Mouse (Mus musculus): ENCODE measurements around the gene Avil. TPM values are rescaled to one million over a fixed set of nuclear protein-coding genes. Genes with fewer than 3 reads are reported as not detected.

Gene Avil
- total RNA-seq, 2 experiments from 2014 or later, result 0.51 to 0.64 TPM

DNA sequence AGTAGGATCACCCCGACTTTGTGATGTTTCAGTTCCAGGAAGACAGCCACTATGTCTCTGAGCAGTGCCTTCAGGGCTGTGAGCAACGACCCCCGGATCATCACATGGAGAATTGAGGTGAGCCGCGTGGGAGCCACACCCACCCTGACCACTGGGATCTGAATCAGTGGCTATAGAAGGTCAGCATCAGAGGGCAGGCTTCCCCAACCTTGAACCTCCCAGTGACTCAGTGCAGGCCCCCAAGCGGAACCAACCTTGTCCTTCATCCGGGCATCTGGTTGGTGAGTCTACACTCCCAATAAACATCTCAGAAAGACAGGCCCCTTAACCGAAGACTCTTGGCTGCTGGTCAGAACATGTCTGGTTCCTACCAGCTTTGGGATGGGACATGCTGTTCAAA is 2.8 kb downstream of the Avil start:
- no peak for DNase-seq
- intact Hi-C loops (cut with DNase I; ENCODE audit: low total_unique reads), result no loop called here

DNA sequence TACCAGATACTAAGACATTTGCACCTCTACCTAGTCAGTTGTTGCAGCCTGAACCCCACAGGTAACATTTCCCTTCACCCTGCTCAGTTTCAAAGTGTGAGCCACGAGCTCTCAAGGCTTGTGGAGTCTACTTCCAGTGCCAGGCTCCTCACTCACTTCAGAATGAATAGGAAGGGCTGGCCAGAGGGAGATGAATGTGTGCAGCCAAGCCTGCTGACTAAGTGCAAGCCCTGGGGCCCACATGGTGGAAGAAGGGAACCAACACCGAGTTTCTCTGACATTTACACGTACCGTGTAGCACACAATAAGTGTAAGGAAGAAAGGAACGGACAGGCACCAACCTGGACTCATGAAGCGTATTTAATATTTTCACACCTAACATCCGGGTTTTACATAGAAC is 3.3 kb downstream of the Avil start:
- intact Hi-C loops (cut with DNase I; ENCODE audit: low total_unique reads), result no loop called here
- no peak for DNase-seq

DNA sequence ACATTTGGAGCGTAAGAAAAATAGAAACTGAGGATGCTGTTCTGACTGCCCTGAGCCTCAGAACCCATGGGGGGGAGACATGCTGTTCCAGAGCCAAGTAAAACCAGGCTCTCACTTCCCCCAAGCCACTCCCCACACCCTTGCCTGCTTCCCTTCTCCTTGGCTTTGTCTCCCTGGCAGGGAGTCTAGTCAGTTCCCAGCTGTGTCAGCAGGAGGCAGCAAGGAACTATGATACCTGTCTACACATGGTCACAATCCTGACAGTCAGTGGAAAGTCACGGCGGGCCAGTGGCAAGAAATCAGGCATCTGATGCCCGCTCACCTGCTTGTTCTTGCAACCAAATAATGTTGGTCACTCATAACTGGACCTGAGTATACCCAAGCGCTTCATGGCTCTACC is 16.0 kb downstream of the Avil start:
- intact Hi-C loops (cut with DNase I; ENCODE audit: low total_unique reads), result no loop called here
- DNase-seq, result no peak

DNA sequence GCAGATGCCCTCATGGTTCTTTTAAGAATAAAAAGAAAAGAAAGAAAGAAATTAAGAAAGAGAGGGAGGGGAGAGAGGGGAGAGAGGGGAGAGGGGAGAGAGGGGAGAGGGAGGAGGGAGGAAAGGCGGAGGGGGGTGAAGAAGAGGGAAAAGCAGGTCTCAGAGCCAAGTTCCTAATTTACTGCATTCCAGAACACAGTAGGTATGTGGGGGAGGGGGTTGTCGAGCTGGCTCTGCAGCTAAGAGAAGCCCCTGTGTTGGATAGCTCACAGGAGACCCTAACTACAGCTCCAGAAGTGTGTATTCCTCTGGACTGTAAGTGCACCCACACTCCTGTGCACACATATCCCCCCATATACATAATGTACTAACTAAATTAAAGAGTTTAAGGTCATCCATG is 16.6 kb downstream of the Avil start:
- intact Hi-C loops (cut with DNase I; ENCODE audit: low total_unique reads), result no loop called here
- DNase-seq, result no peak

DNA sequence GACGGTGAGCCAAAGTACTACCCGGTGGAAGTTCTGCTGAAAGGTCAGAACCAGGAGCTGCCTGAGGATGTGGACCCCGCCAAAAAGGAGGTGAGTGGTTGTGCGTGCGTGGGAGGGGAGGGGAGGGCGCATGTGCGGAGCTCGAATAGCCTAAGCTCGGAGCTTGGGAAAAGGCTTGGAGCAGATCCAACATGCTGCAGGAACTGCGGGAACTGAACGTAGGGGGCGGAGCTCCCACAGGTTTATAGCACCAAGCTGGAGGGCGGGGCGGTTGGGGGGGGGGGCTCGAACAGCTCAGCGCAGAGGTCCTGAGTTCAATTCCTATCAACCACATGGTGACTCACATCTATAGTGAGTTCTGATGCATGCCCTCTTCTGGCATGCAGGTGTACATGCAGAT is 17.9 kb downstream of the Avil start:
- intact Hi-C loops (cut with DNase I; ENCODE audit: low total_unique reads), result no loop called here
- DNase-seq, result no peak

DNA sequence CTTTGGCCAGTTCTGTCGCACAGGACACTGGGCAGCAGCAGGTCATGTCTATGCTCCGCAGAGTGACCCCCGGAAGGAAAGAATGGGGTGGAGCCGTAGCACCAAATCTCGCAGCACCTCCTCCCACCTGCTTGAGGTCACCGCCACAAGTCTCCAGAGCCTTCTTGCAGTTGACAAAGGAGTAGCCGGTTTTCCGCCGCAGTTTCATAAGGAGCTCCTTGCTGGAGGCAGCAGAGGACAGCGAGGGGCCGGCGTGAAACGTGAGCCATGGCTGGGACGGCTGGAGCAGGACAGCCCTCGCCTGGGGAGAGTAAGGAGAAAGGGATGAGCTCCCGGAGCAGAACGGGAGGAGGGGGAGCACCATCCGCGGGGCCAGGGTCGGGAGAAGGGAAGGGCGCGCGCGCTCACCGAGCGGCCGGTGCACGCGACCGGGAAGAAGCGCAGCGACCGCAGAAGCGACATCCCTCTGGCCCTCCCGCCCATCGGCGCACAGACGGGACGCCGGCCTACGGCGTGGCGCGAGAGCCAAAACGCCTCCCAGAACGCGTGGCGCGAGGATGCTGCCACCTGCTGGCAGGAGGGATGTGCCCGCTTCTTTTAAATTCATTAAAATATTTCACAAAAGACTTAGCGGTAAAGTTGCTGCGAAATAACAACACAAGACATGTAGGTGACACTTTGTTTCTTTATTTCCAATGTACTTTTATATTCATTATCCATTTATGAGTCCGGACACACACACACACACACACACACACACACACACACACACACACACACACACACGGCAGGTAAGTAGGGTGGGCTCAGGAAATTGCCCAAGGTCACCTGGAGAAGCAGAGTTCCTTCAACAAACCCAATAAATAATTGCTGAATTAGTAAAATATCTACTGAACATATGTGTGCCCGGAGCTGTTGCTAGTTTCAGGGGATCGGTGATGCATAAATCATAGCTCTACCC is 30.1 kb downstream of the Avil start, which contains the start of gene Tsfm:
Tsfm (minus strand) TSS at position 505 of the 961 bp plus-strand sequence.
- intact Hi-C loops (cut with DNase I; ENCODE audit: low total_unique reads), result no loop called here
- DNase-seq, result peak; percentile 94

DNA sequence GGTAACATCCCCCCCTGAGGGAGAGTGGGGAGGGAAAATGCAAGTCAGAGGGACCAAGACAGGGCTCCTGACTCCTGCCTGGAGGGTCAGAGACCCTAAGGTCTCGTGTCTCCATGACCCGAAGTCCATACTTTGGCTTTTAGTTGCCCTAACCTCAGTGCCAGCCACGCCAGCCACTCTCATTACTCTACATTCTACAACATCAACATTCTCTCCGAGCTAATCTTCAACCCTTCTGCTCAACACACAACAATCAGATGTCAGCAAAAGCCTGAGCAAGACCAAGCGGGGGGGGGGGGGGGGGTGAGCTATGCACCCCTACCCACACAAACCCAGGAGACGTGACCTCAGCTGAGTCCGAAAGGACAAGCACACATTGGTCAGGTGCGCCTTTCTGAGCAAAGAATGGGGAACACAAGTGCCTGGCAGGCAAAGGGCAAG is 32.8 kb downstream of the Avil start:
- no peak for DNase-seq
- intact Hi-C loops (cut with DNase I; ENCODE audit: low total_unique reads), result loop anchor here (2.0 kb wide), 1 partner anchor 117 kb away; no protein-coding TSS in a partner anchor

DNA sequence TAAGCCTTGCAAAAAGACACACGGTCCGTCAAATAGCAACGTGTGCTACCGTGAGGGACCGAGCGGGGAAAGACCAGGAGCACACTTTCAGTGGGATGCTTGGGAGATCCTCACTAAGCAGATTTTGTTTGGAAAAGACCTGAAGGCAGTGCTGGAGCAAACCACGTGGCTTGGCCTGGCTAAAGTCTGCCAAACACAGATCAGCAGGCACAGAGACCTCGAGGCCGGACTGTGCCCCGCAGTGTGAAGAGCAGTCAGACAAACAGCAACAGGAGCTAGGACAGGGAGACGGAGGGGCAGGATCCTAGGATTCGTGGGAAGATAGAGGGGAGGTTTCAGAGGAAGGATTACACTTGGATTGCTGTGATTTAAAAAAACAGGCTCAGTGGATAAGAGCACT is 35.8 kb downstream of the Avil start:
- intact Hi-C loops (cut with DNase I; ENCODE audit: low total_unique reads), result no loop called here
- no peak for DNase-seq

DNA sequence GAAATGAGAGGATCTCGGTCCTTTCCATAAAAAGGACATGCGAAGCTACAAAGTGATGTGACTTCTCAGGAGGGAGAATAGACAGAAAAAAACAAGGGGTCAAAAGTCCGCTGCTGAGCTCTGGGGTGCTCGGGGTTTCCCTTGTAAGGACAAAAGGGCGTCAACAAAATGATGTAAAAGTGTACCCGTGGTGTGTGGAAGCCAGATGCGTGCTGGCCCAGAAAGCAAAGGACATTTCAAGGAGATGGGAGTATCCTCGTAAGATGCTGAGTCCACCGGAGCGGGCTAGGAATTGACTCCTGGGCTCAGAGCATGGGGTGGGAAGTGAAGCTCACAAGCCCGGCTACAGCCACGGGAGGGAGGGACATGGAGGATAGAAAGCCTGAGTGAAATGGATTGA is 37.1 kb downstream of the Avil start:
- intact Hi-C loops (cut with DNase I; ENCODE audit: low total_unique reads), result no loop called here

DNA sequence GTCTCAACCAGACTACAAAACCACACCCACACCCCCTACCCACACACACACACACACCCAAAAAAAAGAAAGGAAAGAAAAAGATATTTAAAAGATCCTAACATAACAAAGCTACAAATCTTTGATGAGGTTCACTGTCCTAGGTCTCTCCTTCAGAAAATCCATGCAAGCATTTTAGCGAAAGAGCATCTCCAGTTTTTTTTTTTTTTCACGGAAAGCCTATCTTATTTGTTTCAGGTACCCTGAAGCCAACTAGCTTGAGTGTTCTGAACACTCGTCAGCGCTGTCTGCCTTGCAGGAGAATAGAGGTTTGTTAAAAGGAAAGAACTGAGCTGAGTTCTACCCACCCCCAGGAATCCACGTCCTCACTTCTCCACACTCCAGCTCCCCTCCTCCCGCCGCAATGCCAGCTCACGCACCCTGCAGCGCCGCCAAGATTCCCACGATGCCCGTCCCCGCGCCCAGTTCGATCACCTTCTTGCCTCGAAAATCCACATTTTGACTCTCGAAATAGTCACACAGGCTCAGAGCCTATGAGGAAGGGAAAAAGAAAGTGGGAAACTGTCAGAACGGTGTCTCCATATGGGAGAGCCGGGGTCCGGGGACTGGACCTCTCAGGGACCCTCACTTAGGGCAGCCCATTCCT is 40.2 kb downstream of the Avil start:
- intact Hi-C loops (cut with DNase I; ENCODE audit: low total_unique reads), result no loop called here
- DNase-seq, result no peak

More for the DNA sequence above, 37.1 kb downstream of the Avil start:
- DNase-seq, result no peak

DNA sequence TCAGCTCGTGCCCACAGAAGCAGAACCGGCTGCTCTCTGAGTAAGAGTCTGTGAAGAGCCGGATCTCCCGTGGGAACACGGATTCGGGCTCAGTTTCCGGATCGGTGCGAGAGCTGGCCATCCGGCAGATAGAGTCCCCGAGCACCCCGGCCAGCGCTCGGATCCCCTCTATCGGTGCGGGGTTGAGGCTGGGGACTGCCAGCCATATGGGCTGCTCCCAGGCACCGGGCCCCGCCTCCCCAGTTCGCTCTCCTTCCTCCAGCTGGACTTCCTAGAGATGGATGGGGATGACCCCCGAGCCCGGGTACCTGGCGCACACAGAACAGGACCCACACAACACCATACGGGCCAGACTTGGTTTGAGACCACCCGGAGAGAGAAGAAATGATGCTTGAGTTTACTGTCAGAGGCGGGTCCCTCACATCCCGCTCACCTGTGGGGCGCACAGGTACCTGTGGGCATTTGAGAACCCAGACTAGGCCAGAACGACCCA is 40.8 kb downstream of the Avil start, which contains the start of the genes Mettl1 and Eef1akmt3:
Mettl1 (plus strand) TSS at position 141 of the 493 bp plus-strand sequence.
Eef1akmt3 (minus strand) TSS at position 240 of the 493 bp plus-strand sequence.
- DNase-seq, result peak; percentile 38
- intact Hi-C loops (cut with DNase I; ENCODE audit: low total_unique reads), result no loop called here

DNA sequence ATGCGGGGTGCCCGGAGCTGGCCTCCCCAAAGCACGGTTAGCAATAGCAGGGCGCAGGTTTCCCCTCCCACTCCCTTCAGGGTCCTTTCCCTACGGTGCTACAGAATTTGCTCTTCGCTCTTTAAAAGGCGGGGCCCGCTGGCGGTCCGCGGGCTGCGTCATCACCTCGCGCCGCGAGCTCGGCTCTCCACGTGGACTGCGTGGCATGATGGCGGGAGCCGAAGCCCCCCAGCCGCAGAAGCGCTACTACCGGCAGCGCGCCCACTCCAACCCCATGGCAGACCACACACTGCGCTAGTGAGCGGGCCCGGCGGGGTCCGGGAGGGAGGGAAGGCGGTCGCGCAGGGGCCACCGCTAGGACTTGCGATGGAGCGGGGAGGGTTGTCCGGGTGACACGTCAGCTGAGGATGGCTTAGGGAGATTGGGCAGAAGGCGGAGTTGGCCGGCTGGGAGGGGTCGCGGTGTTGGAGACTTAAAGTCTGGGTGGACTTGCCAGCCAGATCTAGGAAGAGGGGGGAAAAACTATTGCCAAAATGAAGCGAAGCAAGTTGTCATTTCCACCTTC is 41.3 kb downstream of the Avil start:
- peak; percentile 87 for DNase-seq
- intact Hi-C loops (cut with DNase I; ENCODE audit: low total_unique reads), result no loop called here

DNA sequence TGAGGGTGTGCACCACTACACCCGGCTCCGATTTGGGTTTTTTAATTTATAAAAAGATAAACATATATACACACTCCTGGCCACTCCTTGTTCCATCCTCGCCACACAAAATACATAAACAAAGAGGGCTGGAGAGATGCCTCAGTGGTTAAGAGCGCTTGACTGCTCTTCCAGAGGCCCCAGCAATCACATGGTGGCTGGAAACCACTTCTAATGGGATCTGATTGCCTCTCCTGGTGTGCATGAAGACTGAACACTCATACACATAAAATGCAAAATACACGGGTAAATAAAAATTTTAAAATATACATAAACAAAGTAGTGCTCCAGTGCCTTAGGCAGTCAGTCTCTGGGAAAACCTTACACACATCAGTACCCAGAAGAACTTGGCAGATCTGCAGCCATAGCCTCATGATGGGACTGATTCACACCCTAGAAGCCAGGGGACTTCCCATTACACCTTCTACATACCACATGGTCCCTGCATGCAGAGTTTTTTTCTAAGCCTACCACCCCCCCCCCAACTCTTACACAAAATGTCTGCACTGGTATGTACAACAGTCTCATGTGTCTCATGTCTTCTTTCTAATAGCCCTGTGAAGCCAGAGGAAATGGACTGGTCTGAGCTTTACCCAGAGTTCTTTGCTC is 42.1 kb downstream of the Avil start:
- no peak for DNase-seq
- intact Hi-C loops (cut with DNase I; ENCODE audit: low total_unique reads), result no loop called here

DNA sequence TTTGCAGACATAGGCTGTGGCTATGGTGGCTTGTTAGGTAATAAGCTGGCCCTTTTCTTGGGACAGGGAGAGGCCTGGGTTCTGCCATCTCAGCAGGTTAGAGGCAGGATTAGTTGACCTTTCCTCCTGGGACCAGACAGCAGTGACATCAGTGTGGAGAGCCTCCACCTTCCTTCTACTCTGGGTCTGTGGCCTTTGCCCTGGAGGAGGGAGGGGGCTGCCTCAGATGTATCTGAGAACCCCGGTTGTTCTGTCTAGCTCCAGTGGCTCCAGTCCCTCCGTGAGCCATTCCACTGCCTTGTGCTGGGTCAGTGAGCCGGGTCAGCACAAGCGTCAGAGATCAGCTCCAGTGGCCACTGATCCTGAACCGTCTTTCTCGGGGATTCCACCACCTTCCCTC is 42.7 kb downstream of the Avil start:
- intact Hi-C loops (cut with DNase I; ENCODE audit: low total_unique reads), result no loop called here

DNA sequence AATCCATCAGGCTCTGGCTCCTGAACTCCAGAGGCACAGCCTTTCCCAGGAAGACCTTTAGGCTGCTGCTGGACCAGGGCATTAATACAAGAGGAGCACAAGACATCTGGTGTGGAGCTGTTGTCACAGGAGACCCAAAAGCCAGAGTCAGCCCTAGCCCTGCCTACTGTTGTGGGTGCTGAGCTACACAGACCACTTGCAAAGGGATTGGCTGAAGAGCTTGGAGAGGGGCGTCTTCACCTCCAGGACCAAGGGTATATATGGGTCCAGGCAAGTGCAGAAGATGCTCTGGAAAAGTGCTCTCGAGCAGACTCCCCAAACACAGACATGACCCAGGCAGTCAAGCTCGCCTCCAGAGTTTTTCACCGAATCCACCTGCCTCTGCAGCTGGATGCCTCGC is 47.4 kb downstream of the Avil start, which contains the start of gene Cyp27b1:
Cyp27b1 (plus strand) TSS at position 297 of the 400 bp plus-strand sequence.
- no peak for DNase-seq
- intact Hi-C loops (cut with DNase I; ENCODE audit: low total_unique reads), result no loop called here

More for the DNA sequence above, 42.7 kb downstream of the Avil start:
- no peak for DNase-seq

DNA sequence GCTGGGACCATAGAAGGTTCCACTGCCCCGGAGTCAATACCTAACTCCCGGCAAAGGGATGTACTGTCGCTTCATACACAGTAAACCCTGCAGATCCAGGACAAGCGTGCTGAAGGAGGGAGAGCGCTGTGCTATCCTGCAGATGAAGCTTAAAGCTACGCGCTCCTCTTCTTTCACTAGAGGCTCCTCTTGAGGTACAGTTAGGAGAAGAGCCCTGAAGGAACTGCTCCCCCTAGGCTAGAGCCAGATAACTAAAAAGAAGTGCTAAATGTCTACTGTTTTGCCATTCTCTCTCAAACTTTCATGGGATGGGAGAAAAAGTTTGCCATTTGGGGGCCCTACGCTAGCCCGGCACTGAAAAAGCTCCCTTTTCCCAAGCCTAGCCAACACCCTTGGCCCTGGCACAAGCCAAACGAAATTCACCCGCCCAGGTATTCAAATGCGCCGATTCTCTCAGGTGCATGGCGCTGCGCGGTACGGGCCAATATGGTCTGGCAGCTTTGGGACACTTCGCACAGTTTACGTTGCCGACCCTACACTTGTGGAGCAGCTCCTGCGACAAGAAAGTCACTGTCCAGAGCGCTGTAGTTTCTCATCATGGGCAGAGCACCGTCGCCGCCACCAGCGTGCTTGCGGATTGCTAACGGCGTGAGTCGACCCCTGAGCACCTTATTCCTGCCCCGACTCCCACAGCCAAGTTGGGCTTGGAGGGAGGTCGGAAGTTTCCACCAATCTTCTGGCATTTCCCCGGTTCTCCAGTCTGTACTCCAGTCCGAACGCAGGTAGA is 48.3 kb downstream of the Avil start:
- no peak for DNase-seq

DNA sequence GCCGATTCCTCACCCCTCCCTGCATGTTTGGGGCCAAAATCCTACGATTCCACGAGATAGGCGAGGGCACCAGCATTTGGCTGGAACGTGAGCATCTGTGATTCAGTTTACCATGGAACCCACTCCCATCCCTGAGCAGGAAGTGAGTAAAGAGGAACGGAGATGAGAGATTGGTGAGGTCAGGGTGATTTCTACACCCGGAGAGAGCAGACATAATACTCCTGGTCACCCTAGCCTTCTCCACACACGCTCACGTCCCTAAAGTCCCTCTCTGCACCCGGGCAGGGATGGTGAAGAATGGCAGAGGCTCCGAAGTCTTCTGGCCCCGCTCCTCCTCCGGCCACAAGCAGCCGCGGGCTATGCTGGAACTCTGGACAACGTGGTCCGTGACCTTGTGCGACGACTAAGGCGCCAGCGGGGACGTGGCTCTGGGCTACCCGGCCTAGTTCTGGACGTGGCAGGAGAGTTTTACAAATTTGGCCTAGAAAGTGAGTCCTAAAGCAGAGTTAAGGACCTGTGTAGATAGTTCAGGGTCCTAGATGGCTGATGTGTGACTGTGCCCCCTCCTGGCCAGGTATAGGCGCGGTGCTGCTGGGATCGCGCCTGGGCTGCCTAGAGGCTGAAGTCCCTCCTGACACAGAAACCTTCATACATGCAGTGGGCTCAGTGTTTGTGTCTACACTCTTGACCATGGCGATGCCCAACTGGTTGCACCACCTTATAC is 49.0 kb downstream of the Avil start:
- no peak for DNase-seq
- intact Hi-C loops (cut with DNase I; ENCODE audit: low total_unique reads), result no loop called here

More for the DNA sequence above, 48.3 kb downstream of the Avil start:
- intact Hi-C loops (cut with DNase I; ENCODE audit: low total_unique reads), result no loop called here

DNA sequence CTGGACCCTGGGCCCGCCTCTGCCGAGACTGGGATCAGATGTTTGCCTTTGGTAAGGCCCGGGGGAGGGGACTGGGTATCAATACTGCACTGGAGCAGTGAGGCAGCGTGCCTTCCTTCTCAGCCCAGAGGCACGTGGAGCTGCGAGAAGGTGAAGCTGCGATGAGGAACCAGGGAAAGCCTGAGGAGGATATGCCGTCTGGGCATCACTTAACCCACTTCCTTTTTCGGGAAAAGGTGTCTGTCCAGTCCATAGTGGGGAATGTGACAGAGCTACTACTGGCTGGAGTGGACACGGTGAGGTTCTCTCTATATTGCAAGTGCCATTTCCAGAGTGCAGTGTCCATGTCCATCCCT is 49.6 kb downstream of the Avil start:
- intact Hi-C loops (cut with DNase I; ENCODE audit: low total_unique reads), result no loop called here
- DNase-seq, result no peak
